Mouse (Mus musculus): ENCODE measurements at regions not wholly inside any gene's neighbourhood (a gene's known extent, or its start where the extent isn't known, plus 50 kb on each side); places are given as distances from the start of the nearest gene placed in this dataset.

- 86% methylated on average over 2 of the region's 2 CpGs for WGBS
- Histone ChIP-seq H3K4me2 (replicated peaks) (no peak overlapping the region), H3K9ac (no peak overlapping the region), H3K36me3 (no peaks in the 10 kb centered on the region), H3K4me3 (no peak overlapping the region), H3K27ac (no peak overlapping the region), H3K27me3 (replicated peaks) (no peaks in the 10 kb centered on the region), H3K9me3 (no peaks in the 10 kb centered on the region), H3K4me1 (no peaks in the 10 kb centered on the region)
- ATAC-seq (ENCODE audit: low FRiP score, low read depth), result no peak
Measured at GRCm38 (mm10) chr2:114454901-114455300, 199.9 kb downstream of the Dph6 start.

- ATAC-seq (ENCODE audit: low FRiP score, low read depth), result no peak
- no peaks in the 10 kb centered on the region for H3K27me3 ChIP-seq (replicated peaks)
- WGBS, result 78% methylated on average over 1 of the region's 1 CpGs
- no peaks in the 10 kb centered on the region for H3K9me3 ChIP-seq
- no peaks in the 10 kb centered on the region for H3K4me1 ChIP-seq
- H3K9ac ChIP-seq, result no peak overlapping the region
- H3K36me3 ChIP-seq, result no peaks in the 10 kb centered on the region
- no peak overlapping the region for H3K4me3 ChIP-seq
- H3K27ac ChIP-seq, result no peak overlapping the region
- no peak overlapping the region for H3K4me2 ChIP-seq (replicated peaks)
Measured at GRCm38 (mm10) chr2:114450185-114450584, 204.6 kb downstream of the Dph6 start.

GRCm38 (mm10) chr2:114443801-114444200 lies 211.0 kb downstream of the Dph6 start:
- no peak for ATAC-seq (ENCODE audit: low FRiP score, low read depth)
- H3K4me3 ChIP-seq, result no peak overlapping the region
- H3K27me3 ChIP-seq (replicated peaks), result no peaks in the 10 kb centered on the region
- no peak overlapping the region for H3K9ac ChIP-seq
- WGBS, result 76% methylated on average over 2 of the region's 2 CpGs
- H3K4me2 ChIP-seq (replicated peaks), result no peak overlapping the region
- H3K36me3 ChIP-seq, result no peaks in the 10 kb centered on the region
- no peaks in the 10 kb centered on the region for H3K4me1 ChIP-seq
- H3K27ac ChIP-seq, result no peak overlapping the region
- no peaks in the 10 kb centered on the region for H3K9me3 ChIP-seq

- Histone ChIP-seq H3K4me2 (replicated peaks) (no peak overlapping the region), H3K4me1 (no peaks in the 10 kb centered on the region), H3K27ac (no peak overlapping the region), H3K27me3 (replicated peaks) (no peaks in the 10 kb centered on the region), H3K9ac (no peak overlapping the region), H3K4me3 (no peak overlapping the region), H3K9me3 (no peaks in the 10 kb centered on the region), H3K36me3 (no peaks in the 10 kb centered on the region)
- no peak for ATAC-seq (ENCODE audit: low FRiP score, low read depth)
- whole genome bisulfite sequencing, result 38% methylated on average over 6 of the region's 6 CpGs
Measured at GRCm38 (mm10) chr2:114440943-114441342, 213.8 kb downstream of the Dph6 start.

- Histone ChIP-seq H3K27me3 (replicated peaks) (no peaks in the 10 kb centered on the region), H3K9me3 (no peaks in the 10 kb centered on the region), H3K4me3 (no peak overlapping the region), H3K4me2 (replicated peaks) (no peak overlapping the region), H3K4me1 (no peaks in the 10 kb centered on the region), H3K27ac (no peak overlapping the region), H3K36me3 (no peaks in the 10 kb centered on the region), H3K9ac (no peak overlapping the region)
- ATAC-seq (ENCODE audit: low FRiP score, low read depth), result no peak
- WGBS, result 63% methylated on average over 1 of the region's 1 CpGs
Measured at GRCm38 (mm10) chr2:114439668-114440067, 215.1 kb downstream of the Dph6 start.

- no peaks in the 10 kb centered on the region for H3K27me3 ChIP-seq (replicated peaks)
- H3K4me3 ChIP-seq, result no peak overlapping the region
- ATAC-seq (ENCODE audit: low FRiP score, low read depth), result no peak
- H3K9ac ChIP-seq, result no peak overlapping the region
- H3K36me3 ChIP-seq, result no peaks in the 10 kb centered on the region
- H3K4me1 ChIP-seq, result no peaks in the 10 kb centered on the region
- no peak overlapping the region for H3K27ac ChIP-seq
- no peak overlapping the region for H3K4me2 ChIP-seq (replicated peaks)
- 34% methylated on average over 3 of the region's 3 CpGs for WGBS
- no peaks in the 10 kb centered on the region for H3K9me3 ChIP-seq
Measured at GRCm38 (mm10) chr2:114438048-114438447, 216.7 kb downstream of the Dph6 start.

GRCm38 (mm10) chr2:114427426-114428157 lies 226.3 kb upstream of the Zfp770 start:
- no peak for ATAC-seq (ENCODE audit: low FRiP score, low read depth)

GRCm38 (mm10) chr2:114419346-114419745 lies 218.1 kb upstream of the Zfp770 start:
- H3K4me3 ChIP-seq, result no peak overlapping the region
- WGBS, result 71% methylated on average over 3 of the region's 3 CpGs
- H3K27ac ChIP-seq, result no peak overlapping the region
- H3K9ac ChIP-seq, result no peak overlapping the region
- no peak for ATAC-seq (ENCODE audit: low FRiP score, low read depth)
- no peaks in the 10 kb centered on the region for H3K36me3 ChIP-seq
- no peaks in the 10 kb centered on the region for H3K27me3 ChIP-seq (replicated peaks)
- no peak overlapping the region for H3K4me2 ChIP-seq (replicated peaks)
- H3K4me1 ChIP-seq, result no peaks in the 10 kb centered on the region
- H3K9me3 ChIP-seq, result no peaks in the 10 kb centered on the region

More at GRCm38 (mm10) chr2:114427426-114428157, 226.3 kb upstream of the Zfp770 start:
- H3K9ac ChIP-seq, result no peak overlapping the region
- no peak overlapping the region for H3K4me2 ChIP-seq (replicated peaks)
- no peaks in the 10 kb centered on the region for H3K9me3 ChIP-seq
- 91% methylated on average over 10 of the region's 10 CpGs for WGBS
- H3K4me3 ChIP-seq, result no peak overlapping the region
- H3K27ac ChIP-seq, result no peak overlapping the region
- no peaks in the 10 kb centered on the region for H3K36me3 ChIP-seq
- H3K4me1 ChIP-seq, result no peaks in the 10 kb centered on the region
- H3K27me3 ChIP-seq (replicated peaks), result no peaks in the 10 kb centered on the region

- WGBS, result 94% methylated on average over 3 of the region's 3 CpGs
Measured at GRCm38 (mm10) chr2:114413013-114413412, 211.7 kb upstream of the Zfp770 start.

GRCm38 (mm10) chr2:114411940-114412715 lies 210.9 kb upstream of the Zfp770 start:
- Histone ChIP-seq H3K4me2 (replicated peaks) (no peak overlapping the region), H3K4me3 (no peak overlapping the region), H3K27me3 (replicated peaks) (no peaks in the 10 kb centered on the region), H3K9ac (no peak overlapping the region), H3K36me3 (no peaks in the 10 kb centered on the region), H3K27ac (no peak overlapping the region), H3K4me1 (no peaks in the 10 kb centered on the region), H3K9me3 (no peaks in the 10 kb centered on the region)
- 55% methylated on average over 17 of the region's 17 CpGs for WGBS
- ATAC-seq (ENCODE audit: low FRiP score, low read depth), result no peak

More at GRCm38 (mm10) chr2:114413013-114413412, 211.7 kb upstream of the Zfp770 start:
- no peak overlapping the region for H3K9ac ChIP-seq
- no peak overlapping the region for H3K27ac ChIP-seq
- ATAC-seq (ENCODE audit: low FRiP score, low read depth), result no peak
- H3K4me3 ChIP-seq, result no peak overlapping the region
- no peaks in the 10 kb centered on the region for H3K27me3 ChIP-seq (replicated peaks)
- H3K9me3 ChIP-seq, result no peaks in the 10 kb centered on the region
- H3K4me1 ChIP-seq, result no peaks in the 10 kb centered on the region
- H3K36me3 ChIP-seq, result no peaks in the 10 kb centered on the region
- H3K4me2 ChIP-seq (replicated peaks), result no peak overlapping the region

- Histone ChIP-seq H3K27ac (no peak overlapping the region), H3K36me3 (no peaks in the 10 kb centered on the region), H3K4me3 (no peak overlapping the region), H3K9ac (no peak overlapping the region), H3K9me3 (no peaks in the 10 kb centered on the region), H3K27me3 (replicated peaks) (no peaks in the 10 kb centered on the region), H3K4me1 (no peaks in the 10 kb centered on the region), H3K4me2 (replicated peaks) (no peak overlapping the region)
- 88% methylated on average over 3 of the region's 3 CpGs for WGBS
- ATAC-seq (ENCODE audit: low FRiP score, low read depth), result no peak
Measured at GRCm38 (mm10) chr2:114410717-114411116, 209.4 kb upstream of the Zfp770 start.

- no peak overlapping the region for H3K4me3 ChIP-seq
- no peaks in the 10 kb centered on the region for H3K4me1 ChIP-seq
- no peak overlapping the region for H3K9ac ChIP-seq
- H3K27me3 ChIP-seq (replicated peaks), result no peaks in the 10 kb centered on the region
- H3K4me2 ChIP-seq (replicated peaks), result no peak overlapping the region
- no peaks in the 10 kb centered on the region for H3K36me3 ChIP-seq
- H3K27ac ChIP-seq, result no peak overlapping the region
- no peaks in the 10 kb centered on the region for H3K9me3 ChIP-seq
- ATAC-seq (ENCODE audit: low FRiP score, low read depth), result no peak
Measured at GRCm38 (mm10) chr2:114409542-114409941, 208.3 kb upstream of the Zfp770 start.

Data from neural tube, embryonic 12.5 days (tissue).